Mouse (Mus musculus) urinary bladder, postnatal 36 days (tissue): ENCODE measurements around the gene Piezo1.

Source experiments
- DNase-seq, 2 experiments: peaks; one replicate each; pipeline ENCODE4 v3.0.0; 2022; ENCODE audit warnings: low spot score in 2 of 2, mixed read lengths in 1 of 2

Piezo1 gene

GRCm38 (mm10) chr8:122497016-122497734 is 54.0 kb downstream of the Piezo1 start:
- DNase-seq: no peak

- DNase-seq: no peak
Observed at GRCm38 (mm10) chr8:122488387-122488786, 62.7 kb downstream of the Piezo1 start.

- DNase-seq: no peak
Observed at GRCm38 (mm10) chr8:122484831-122485230, 66.3 kb downstream of the Piezo1 start.

GRCm38 (mm10) chr8:122483877-122484276 is 67.3 kb downstream of the Piezo1 start:
- no peak for DNase-seq

GRCm38 (mm10) chr8:122482448-122482847 is 68.7 kb downstream of the Piezo1 start:
- no peak for DNase-seq

GRCm38 (mm10) chr8:122475580-122476320 is 75.4 kb downstream of the Piezo1 start, which contains the start of the genes Rnf166 and Ctu2:
TSS of gene Rnf166 (minus strand) at chr8:122476064.
TSS of gene Ctu2 (plus strand) at chr8:122476143.
- DNase-seq: peak; percentile 87 to 89

- DNase-seq: peak in 1 of 2 experiments; percentile 35
Observed at GRCm38 (mm10) chr8:122474951-122475560, 76.1 kb downstream of the Piezo1 start.

- DNase-seq: no peak
Observed at GRCm38 (mm10) chr8:122473911-122474421, 77.2 kb downstream of the Piezo1 start.

GRCm38 (mm10) chr8:122470691-122471090 is 80.4 kb downstream of the Piezo1 start:
- DNase-seq: no peak

- DNase-seq: no peak
Observed at GRCm38 (mm10) chr8:122469965-122470364, 81.2 kb downstream of the Piezo1 start.

GRCm38 (mm10) chr8:122469407-122469806 is 81.7 kb downstream of the Piezo1 start:
- DNase-seq: no peak

GRCm38 (mm10) chr8:122467816-122468215 is 83.3 kb downstream of the Piezo1 start:
- DNase-seq: no peak

- DNase-seq: no peak
Observed at GRCm38 (mm10) chr8:122464985-122465384, 86.1 kb downstream of the Piezo1 start.

GRCm38 (mm10) chr8:122463651-122464640 is 87.2 kb downstream of the Piezo1 start:
- peak in 1 of 2 experiments; percentile 58 for DNase-seq

GRCm38 (mm10) chr8:122462510-122462909 is 88.6 kb downstream of the Piezo1 start:
- no peak for DNase-seq

GRCm38 (mm10) chr8:122461473-122462148 is 89.5 kb downstream of the Piezo1 start:
- DNase-seq: no peak

GRCm38 (mm10) chr8:122460524-122461472 is 90.3 kb downstream of the Piezo1 start, which contains the start of gene Snai3:
TSS of gene Snai3 (minus strand) at chr8:122460733.
- DNase-seq: peak; percentile 64 to 65

GRCm38 (mm10) chr8:122459990-122460389 is 91.1 kb downstream of the Piezo1 start:
- no peak for DNase-seq

GRCm38 (mm10) chr8:122459218-122459900 is 91.8 kb downstream of the Piezo1 start:
- DNase-seq: no peak
